Mouse (Mus musculus) heart, embryonic 16.5 days (tissue): Measurements from ENCODE around the gene Ahsa2. TPM values are rescaled to one million over a fixed set of nuclear protein-coding genes. Genes with fewer than 3 reads are reported as not detected.
"Not testable (repeated sequence)": the region's sequence is repeated elsewhere in the genome, so short reads cannot be mapped to it uniquely, and the experiment has no call there.

Experiments
- ATAC-seq: fragments of 200-750 bp; cut with Nextera tagmentation; replicated peaks from 2 replicates; pipeline ENCODE4 v1.8.0; 2017; ENCODE audit warnings: moderate number of reproducible peaks; ENCODE audit not compliant: insufficient read depth, low FRiP score; ENCODE audit errors: extremely low read depth
- H3K27ac ChIP-seq: fragments of 300-500 bp; sonication (generic); 2 replicates; pipeline ENCODE4 v1.5.1; 2014; ENCODE audit warnings: mild to moderate bottlenecking, low read length, control low read depth, moderate library complexity
- H3K27me3 ChIP-seq: fragments of 300-500 bp; sonication (generic); 2 replicates; pipeline ENCODE4 v1.6.1; 2014; ENCODE audit warnings: low read length, mixed read lengths; ENCODE audit not compliant: control insufficient read depth, insufficient read depth
- H3K36me3 ChIP-seq: fragments of 300-500 bp; sonication (generic); 2 replicates; pipeline ENCODE4 v1.6.1; 2014; ENCODE audit not compliant: control insufficient read depth, insufficient read depth
- H3K4me1 ChIP-seq: fragments of 300-500 bp; sonication (generic); 2 replicates; pipeline ENCODE4 v1.6.1; 2014; ENCODE audit warnings: low read length, mixed read lengths; ENCODE audit not compliant: control insufficient read depth, insufficient read depth
- H3K4me2 ChIP-seq: fragments of 300-500 bp; sonication (generic); 2 replicates; pipeline ENCODE4 v1.6.1; 2014; ENCODE audit warnings: low read depth, mild to moderate bottlenecking, control low read depth, low read length
- H3K4me3 ChIP-seq: fragments of 300-500 bp; sonication (generic); 2 replicates; pipeline ENCODE4 v1.5.1; 2014; ENCODE audit warnings: mild to moderate bottlenecking, control low read depth, low read length
- H3K9ac ChIP-seq: fragments of 300-500 bp; sonication (generic); 2 replicates; pipeline ENCODE4 v1.6.1; 2014; ENCODE audit warnings: low read length, control low read depth
- H3K9me3 ChIP-seq: fragments of 300-500 bp; sonication (generic); replicated peaks from 2 replicates; pipeline ENCODE4 v1.6.1; 2016; ENCODE audit warnings: low read length; ENCODE audit not compliant: control insufficient read depth
- WGBS: fragments of 180-500 bp; shearing (Covaris S2); extraction: QIAGEN DNeasy Blood & Tissue Kit; methylation state at CpG from one replicate; pipeline ENCODE4 v1.1.7; 2014; 5-methylcytosine and 5-hydroxymethylcytosine counted together
- microRNA-seq: library from miRNA; unstranded; fragments of <30 nt; microRNA quantifications from one replicate; pipeline ENCODE4, GENCODE M21; 2017
- polyA plus RNA-seq: library from polyadenylated mRNA; unstranded; fragments of >200 nt; fragmentation: Nextera tagmentation; extraction: Ambion mirVana; gene quantifications from 2 replicates; pipeline ENCODE4 v1.2.1, GENCODE M21; 2015

Ahsa2 gene
- polyA plus RNA-seq, 1 experiment from 2014 or later = 60.6 TPM

DNA sequence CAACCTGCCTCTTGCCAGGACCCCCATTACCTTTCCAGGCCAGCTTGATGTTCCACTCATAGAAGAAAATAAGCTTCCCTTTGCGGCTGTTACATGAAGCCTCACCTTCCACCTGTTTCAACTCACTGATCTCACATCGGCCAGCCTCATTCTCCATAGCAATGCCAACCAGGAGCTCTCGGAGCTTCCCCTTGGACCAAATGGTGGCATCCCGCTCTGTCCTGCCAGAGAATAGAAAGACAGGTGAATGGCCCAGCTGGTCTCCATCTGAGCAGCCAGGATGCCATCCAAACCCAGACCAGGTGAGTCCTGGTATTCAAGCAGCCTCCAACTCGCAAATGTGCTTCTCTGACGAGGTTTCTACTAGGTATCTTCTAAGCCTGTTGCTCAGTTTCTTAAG is 1.2 kb downstream of the Ahsa2 start:
- Histone ChIP-seq H3K27me3 (no peaks in the 10 kb centered on the region), H3K4me3 (peak overlapping the region; percentile 88), H3K9me3 (no peaks in the 10 kb centered on the region), H3K36me3 (peaks cover 25% of the 10 kb centered on the region), H3K4me2 (peak overlapping the region; percentile 86), H3K9ac (peak overlapping the region; percentile 96), H3K27ac (no peak overlapping the region; the same call in 1 of the 2 replicates), H3K4me1 (peaks cover 18% of the 10 kb centered on the region)
- ATAC-seq = no peak
- 54% methylated on average over 6 of the region's 6 CpGs for WGBS

DNA sequence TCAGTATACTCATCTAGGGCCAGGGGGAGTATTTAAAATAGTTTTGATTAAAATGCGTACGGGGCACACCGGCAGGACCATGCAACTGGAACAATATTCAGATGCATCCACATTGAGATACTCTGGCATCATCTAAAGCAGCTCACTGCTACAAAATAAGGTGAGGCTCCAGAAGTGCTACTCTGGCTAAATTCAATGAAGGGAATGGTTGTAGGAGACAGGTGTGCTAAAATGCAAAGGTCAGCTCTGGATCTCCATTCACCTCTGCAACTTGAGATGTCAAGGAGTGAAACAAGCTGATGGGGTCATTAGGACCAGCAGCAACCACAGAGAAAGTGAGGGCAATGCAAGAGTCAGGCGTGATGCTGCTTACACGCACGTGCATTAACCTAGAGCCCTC is 2.6 kb downstream of the Ahsa2 start:
- no peak overlapping the region for H3K4me3 ChIP-seq
- ATAC-seq = no peak
- H3K9me3 ChIP-seq = no peaks in the 10 kb centered on the region
- WGBS = 90% methylated on average over 6 of the region's 6 CpGs
- no peak overlapping the region for H3K9ac ChIP-seq
- H3K27me3 ChIP-seq = no peaks in the 10 kb centered on the region
- no peak overlapping the region for H3K4me2 ChIP-seq
- peaks cover 18% of the 10 kb centered on the region for H3K4me1 ChIP-seq
- H3K27ac ChIP-seq = no peak overlapping the region
- peaks cover 40% of the 10 kb centered on the region for H3K36me3 ChIP-seq

DNA sequence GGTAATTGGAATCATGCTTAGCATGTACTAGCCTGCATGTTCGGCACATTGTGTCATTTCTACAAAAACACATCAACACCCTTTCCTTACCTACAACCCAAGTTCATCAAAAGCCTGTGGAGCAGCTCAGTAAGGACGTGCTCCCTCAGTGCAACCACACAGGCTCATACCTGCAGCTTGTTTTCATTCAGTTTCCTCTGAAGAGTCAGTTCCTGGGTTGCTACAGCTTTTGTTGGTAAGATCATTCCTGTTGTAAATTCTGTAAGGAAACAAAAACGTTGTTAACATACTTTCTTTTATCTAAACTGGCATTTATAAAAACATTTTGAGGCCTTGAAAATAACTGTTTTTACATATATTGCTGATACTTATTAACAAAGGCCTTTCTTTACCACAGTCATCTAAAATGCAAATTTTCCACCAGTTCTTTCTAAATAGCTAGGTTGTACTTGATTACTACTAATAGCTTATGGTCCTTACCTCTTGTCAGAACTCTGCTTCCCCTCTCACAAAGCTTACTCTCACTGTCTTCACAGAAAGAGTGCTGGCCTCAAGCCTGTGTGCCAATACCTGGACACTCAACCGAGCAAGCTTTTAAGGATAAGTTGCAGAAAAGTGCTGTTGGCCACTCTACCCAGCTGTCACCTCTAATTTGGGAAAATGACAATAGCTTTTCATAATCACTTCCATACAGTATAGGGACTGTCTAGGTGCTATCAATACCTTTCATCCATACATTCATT is 5.6 kb downstream of the Ahsa2 start:
- Histone ChIP-seq H3K9ac (no peak overlapping the region), H3K4me3 (no peak overlapping the region), H3K4me1 (peaks cover 16% of the 10 kb centered on the region), H3K4me2 (no peak overlapping the region), H3K36me3 (peaks cover 64% of the 10 kb centered on the region), H3K27ac (no peak overlapping the region), H3K9me3 (no peaks in the 10 kb centered on the region), H3K27me3 (no peaks in the 10 kb centered on the region)
- WGBS = 80% methylated on average over 4 of the region's 4 CpGs
- ATAC-seq = no peak

DNA sequence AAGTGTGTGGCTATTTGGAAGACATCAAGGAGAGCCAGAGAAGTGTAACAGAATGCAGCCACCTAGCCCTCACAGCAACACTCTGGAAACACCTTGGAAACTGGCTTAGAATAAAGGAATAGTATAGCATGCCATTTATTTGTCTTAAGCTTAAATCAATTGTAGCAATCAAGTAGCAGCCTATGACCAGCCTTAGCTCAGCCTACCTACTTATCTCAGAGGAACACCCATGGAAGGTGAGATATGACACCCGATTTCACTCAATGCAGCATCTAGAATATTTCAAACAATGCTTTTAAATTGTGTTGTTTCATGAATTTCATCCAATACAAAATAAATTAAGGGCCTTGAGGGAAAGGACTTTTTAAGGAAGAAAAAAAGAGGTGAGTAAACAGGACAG is 7.9 kb downstream of the Ahsa2 start:
- peaks cover 70% of the 10 kb centered on the region for H3K36me3 ChIP-seq
- 73% methylated on average over 1 of the region's 1 CpGs for WGBS
- no peaks in the 10 kb centered on the region for H3K27me3 ChIP-seq
- no peaks in the 10 kb centered on the region for H3K4me1 ChIP-seq
- ATAC-seq = no peak
- no peak overlapping the region for H3K27ac ChIP-seq
- H3K9ac ChIP-seq = no peak overlapping the region
- no peaks in the 10 kb centered on the region for H3K9me3 ChIP-seq
- no peak overlapping the region for H3K4me2 ChIP-seq
- H3K4me3 ChIP-seq = no peak overlapping the region

DNA sequence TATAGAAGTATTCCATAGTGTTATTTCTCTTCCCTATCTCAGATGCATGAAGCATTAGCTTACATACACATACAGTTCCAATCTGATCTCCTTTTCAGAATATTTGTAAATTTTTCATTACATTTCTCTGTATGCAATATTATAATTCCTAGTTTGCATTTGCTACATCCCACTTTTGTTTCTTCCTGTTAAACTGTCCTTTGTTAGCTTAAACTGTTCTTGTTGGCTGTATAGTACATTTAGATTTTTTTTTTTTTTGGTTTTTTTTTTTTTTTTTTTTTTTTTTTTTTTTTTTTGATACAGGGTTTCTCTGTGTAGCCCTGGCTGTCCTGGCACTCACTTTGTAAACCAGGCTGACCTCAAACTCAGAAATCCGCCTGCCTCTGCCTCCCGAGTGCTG is 32.0 kb downstream of the Ahsa2 start:
- H3K9ac ChIP-seq, H3K9me3 ChIP-seq, H3K4me2 ChIP-seq, H3K4me3 ChIP-seq, H3K4me1 ChIP-seq, ATAC-seq, H3K27ac ChIP-seq, H3K27me3 ChIP-seq: not testable (repeated sequence)
- WGBS = 88% methylated on average over 2 of the region's 2 CpGs
- H3K36me3 ChIP-seq = peaks cover 23% of the 10 kb centered on the region

Small RNA genes within 50 kb of the gene (microRNA-seq; reads per million reads assigned to microRNA genes)
- not detected for gene Gm47279

Other genes with a start within 250 kb of the Ahsa2 start
- gene Xpo1, start 242.0 kb downstream of the Ahsa2 start, polyA plus RNA-seq = 49.5 and 53.1 TPM in 2 replicates
- gene Usp34, start 191.1 kb downstream of the Ahsa2 start, polyA plus RNA-seq = 12.8 and 13.1 TPM in 2 replicates
- not detected in 2 replicates for gene 1700093K21Rik, start 23.1 kb upstream of the Ahsa2 start, polyA plus RNA-seq
- gene 0610010F05Rik, start 135.6 kb upstream of the Ahsa2 start, polyA plus RNA-seq = 15.5 and 15.7 TPM in 2 replicates
- gene Pus10, start 167.6 kb upstream of the Ahsa2 start, polyA plus RNA-seq = 10.7 and 13.0 TPM in 2 replicates
- gene Pex13, start 167.9 kb upstream of the Ahsa2 start, polyA plus RNA-seq = 24.1 and 29.1 TPM in 2 replicates